Mouse (Mus musculus) ovary, postnatal 36 days (tissue): ENCODE data around the gene Rad51b.

Experiments
- DNase-seq: peaks from one replicate; pipeline ENCODE4 v3.0.0; 2022; ENCODE audit warnings: low spot score, mixed read lengths

Gene Rad51b

DNA sequence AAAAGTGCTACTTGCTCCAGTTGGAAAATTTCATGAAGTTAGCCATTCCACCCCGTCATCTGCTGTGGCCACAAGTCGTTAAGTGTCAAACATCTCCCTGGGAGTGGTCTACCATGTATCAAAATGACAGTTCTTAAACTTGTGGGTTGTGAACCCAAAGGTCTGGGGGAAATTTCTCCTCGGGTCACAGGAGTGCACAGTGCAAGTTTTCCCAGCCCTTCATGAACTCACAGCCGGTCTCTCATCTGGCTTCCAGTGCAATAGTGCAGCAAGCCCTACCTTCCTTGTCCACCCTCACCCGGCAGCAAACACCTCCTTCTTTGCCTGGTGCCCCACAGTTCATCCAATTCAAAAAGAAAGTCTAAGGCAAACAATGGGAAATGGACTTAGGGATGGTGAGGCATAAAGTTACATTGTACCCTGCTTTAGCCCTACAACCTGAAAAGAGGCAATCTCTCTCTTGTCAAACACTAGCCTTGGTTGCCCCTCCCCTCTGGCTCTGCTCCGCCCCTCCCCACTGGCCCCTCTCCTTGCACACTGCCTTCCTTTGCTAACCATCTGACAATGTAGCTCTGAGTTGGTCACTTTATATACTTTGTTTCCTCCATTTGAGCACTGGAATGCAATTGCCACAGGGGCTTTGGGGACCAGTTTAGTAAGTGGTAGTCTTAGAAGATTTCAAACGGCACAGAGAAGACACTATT lies 390.8 kb downstream of the Rad51b start:
- DNase-seq, result no peak

DNA sequence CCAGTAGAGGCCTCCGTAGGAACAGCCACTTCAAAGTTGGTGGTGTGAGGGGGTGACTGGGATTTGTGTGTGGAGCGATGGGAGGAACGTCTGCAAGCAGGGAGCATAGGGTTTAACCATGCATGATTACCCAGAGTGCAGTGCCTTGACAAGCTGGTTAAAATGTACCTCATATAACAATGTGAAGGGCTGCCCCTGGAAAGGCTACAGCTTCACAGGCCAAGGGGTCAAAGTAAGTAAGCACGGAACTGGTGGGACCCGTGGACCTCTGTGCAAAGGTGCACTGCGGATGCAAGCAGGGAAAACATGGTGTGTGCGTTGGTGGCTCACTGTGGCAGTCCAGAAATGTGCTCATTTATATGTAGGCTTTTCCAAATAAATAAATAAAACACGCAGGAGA lies 392.2 kb downstream of the Rad51b start:
- no peak for DNase-seq

DNA sequence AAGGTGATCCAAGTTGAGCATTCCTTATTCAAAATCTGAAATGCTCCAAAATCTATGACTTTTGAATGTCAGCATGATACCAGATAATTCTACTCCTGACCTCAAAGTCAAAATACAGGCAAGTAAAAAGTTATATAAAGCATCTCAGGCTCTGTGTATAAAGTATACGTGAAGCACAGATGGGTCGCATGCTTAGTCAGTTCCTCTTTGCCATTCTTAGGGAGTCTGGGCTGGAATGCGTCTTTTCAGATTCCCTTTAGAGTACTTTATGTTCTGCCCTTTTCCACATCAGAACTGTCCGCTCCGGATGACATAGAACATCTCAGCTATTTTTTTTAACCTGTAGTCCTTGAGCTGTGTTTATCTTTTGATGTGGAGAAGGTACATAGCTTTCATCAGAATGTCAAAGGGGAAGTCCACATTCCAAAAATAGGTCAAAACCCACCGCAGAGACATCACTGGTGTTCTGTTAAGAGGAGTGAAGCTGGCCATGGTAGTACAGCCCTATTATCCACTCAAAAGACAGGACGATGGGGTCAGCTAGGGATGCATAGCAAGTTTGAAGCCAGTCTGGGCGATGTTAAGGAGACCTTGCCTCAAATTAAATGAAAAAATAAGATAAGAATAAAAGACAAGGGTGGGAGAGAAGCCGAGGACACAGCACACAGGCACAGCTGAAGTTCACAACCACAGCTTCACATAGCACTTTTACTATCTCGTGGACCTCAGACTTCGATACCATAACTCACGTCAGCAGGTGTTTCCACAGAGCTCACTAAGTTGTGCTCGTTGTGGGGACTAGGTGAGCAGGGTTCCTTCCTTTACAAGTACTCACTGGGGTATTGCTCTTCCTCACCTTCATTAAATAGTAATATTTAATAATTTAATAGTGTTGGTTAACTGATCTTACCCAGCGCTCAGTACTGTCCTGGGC lies 395.1 kb downstream of the Rad51b start:
- DNase-seq, result no peak

DNA sequence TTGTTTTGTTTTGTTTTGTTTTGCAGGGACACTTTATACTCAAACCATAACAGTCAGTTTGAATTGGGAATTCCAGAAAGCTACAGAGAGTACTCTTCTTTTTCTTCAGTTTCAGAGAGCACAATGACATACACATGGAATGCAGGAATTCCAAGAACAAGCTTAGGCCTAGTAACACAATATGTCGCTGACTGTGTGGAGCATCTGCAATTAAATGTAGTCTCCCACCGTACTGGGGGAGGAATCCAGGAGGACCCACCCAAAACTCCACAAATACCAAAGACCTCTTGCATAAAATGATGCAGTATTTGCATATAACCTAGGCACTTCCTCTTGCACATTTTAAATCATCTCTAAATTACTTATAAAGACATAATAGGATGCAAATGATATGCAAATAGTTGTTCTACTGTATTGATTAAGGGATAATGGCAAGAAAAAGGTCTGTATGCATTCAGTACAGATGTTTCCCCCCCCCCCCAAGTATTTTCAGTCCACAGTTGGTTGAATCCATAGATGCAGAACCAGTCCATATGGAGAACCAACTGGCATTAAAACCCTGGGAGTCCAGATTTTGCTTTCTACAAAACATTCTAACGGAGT lies 398.9 kb downstream of the Rad51b start:
- DNase-seq, result no peak

DNA sequence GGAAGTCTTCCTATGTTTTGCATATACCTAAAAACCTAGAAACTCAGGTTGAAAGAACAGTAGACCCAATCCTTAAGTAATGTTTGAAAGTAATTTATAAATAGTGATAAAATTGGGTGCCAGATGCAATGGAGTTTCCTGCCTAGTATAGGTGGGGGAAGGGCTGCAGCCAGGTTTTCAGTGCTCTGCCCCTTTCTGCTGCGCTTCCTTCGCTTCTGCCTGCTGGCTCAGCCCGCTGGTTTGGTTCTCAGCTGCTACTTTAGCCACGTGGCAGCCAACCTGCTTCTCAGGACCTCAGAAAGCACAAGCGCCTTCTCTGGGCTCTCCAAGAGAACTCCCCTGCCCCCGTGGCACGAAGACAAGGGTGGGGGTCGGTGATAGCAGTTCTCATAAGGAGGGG lies 406.5 kb downstream of the Rad51b start:
- DNase-seq, result no peak

DNA sequence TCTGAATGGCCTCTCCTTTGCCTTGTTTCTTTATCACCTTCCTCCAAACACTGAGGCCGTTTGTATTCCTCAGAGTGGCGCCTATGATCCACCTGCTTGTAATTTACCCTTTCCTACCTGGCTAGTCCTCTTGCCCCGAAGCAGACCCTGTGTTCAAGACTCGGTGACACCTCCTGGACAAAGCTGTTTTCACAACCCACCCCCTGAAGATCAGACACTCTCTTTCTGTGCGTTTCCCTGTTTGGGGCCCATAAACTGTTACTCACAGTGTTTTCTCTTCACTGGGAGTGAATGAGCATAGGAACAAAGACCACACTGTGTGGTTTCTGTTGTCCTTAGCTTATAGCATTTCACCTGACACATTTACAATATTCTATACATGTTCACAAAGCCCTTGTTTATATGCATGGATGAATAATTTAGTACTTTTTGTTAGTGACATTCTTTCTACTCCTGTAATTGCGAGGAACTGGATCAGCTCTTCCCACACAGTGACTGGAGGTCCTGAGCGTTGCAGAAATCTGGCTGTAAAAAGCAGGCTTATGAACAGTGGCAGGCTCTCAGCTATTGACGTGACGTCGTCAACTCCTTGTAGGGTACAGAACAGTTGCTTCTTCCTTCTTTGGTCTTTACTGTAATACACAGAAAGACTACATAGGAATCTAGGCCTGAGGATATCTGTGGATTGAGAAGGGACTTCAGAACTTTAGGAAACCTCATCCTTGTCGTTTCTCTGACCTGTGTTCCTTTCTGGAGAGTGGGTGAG lies 408.6 kb downstream of the Rad51b start:
- no peak for DNase-seq

DNA sequence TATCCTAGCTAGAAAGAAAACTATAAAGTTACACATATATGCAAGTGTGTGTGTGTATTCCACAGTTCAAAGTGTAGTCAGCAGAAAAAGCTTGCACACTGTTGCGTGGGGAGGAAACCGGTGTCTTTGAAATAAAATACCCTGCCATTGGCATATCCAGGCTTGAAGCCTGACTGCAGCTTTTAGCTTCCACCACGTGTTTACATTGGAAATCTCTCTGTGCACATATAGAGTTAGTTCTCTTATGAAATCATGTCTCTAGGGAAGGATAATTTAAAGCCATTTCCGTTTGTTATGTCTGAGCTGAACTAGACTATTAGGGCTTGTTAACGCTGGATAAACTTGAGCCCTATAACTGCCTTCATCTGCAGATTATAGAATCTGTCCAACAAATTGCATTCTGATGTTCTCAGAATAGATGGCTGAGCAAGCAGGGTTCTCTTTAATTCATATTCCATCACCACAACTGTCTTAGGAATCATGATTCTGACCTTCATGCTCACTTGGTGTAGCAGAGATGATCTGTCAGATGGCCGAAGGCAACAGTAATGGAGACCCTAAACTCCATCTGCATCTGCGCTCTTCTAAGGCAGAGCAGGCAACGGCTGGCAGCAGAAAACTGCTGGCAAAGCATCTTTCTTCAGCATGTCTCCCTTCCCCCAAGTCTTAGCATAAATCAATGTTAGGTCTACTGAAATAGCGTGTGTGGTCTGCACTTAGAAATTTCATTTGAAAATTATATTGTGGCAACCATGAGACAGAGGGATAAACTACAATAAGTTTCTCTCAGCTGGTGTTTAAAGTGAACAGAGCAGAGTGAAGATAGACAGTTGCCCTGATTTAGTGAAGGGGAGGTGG lies 410.7 kb downstream of the Rad51b start:
- DNase-seq, result no peak

DNA sequence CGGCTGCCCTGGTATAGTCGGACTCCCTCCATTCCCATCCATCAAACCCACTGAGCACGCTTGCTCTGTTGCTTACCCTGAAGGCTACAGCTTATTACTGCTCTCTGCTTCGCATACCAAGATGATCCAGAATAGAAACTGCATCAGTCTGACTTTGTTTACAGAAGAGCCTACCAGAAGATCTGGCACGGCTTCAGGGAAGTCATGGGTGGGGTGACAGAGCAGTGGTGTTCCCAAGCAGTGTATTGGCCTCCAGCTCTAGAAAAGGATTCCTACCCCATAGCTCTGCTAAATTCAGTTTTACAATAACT lies 411.3 kb downstream of the Rad51b start:
- DNase-seq, result no peak

DNA sequence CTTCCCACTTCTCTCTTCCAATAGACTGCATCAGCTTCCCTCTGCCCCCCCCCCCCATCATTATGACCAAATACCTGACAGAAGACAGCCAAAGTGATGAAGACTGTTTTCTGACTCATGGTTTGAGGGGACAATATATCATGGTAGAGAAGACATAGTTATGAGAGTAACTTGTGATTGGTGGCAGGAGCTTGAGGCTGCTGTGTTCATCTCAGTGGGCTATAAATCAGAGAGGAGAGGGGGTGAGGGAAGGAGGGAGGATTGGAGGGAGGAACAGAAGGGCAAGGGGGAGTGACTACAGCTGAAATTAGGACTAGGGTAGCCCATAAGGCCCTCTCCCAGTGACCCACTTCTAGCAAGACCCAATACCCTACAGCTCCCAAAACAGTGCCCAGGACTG lies 416.2 kb downstream of the Rad51b start:
- DNase-seq, result no peak

DNA sequence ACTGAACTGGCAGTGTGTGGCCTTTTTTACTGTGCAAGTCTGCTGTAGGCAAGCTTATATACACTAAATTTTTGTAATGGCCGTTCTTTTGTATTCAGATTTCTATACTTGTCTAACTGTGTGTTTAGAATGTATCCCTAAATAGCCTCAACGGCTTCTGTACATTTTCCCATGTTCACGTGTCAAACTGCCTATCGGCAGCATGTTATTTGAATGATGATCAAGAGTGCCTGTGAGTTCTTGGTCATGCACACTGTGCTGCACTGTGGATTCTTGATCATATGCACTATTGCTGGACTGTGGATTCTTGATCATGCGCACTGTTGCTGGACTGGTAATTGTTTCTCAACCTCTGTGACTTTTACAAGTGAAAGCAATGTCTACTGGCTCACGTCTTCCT lies 417.4 kb downstream of the Rad51b start:
- DNase-seq, result no peak

DNA sequence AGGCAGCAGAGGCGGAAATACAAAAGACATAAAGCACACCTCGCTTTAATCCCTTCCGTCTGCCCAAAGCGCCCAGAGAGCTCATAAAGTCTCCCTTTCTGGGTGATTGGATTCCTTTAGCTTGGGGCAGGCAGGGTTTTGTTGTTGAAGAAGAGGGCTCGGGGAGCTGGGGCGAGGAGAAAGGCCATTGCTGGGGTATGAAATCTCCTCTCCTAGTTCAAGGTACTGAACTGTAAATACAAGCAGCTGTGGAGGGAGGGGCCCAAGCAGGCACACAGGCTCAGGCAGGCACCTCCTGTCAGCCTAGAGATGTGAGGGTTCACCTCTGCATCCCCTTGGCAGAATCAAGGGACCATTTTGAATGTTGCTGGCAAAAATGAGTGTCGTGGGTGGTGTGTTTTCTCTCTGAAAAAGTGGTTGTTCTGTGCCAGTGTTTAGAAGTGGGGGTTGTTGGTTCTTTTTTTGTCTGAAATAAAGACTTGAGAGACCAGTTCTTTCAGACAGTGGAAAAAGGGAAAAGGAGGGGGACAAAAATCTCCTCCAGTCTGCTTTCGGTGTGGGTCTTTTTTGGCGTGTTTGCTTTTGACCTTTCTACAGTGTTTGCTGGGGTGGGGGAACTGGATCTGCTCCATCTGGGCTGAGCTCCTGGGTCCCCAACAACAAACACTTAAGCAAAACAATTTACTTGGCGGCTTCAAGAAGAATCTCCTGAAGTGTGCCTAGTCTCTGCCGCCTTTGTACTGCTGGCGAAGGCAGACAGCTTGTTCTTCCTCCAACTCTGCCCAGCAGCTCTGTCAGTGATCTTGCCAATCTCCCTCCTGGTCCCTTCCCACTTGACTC lies 418.6 kb downstream of the Rad51b start:
- peak; percentile 27 for DNase-seq

DNA sequence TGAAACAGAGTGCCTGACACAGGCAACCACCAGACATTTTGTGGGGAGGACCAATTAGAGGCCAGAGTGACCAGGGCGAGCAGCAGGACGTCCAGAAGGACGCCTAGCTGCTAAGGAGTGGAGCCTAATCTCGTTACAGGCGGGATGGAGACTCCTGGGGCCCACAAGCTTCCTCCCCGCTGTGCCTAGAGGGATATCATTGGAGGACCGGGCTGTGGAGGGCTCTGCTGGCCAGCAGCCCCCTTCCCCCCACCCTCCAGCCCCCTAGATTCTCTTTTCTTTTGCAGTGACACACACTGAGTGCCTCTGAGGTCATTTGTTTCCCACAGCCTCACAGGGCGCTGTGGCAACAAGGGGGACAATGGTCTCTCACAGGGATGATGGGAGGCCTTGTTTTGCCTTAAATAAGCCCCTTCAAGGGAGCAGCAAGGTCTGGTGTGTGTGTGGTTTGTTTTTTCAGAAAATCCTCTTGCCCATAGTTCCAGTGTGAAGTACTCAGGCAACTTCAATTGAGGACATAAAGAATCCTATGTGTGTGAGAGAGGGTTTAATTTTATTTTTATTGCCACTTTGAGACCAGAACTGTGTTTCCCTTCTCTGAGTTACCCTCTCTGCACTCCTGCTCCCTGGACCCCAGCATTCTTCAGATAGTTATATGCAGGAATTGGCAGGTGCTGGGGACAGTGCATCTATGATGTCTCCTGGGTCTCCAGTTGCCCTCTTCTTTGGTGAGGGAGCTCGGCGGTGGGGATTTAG lies 422.2 kb downstream of the Rad51b start:
- no peak for DNase-seq

DNA sequence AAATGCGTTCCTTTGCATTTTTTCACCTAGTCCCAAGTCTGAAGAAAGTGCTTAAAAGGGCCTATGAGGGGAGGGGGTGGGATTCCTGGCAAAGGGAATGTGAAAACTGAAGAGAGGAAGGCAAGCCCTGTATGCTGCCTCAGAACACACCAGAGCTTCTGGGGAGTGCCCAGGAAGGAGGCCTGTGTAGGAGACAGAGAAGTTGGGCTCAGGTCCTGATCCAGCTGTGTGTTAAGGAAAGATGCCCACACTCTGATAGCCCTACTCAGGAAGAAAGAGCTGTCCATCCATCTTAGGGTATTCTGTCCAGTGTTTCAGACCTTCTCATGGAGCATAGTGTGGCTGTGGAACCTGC lies 422.7 kb downstream of the Rad51b start:
- DNase-seq, result no peak

DNA sequence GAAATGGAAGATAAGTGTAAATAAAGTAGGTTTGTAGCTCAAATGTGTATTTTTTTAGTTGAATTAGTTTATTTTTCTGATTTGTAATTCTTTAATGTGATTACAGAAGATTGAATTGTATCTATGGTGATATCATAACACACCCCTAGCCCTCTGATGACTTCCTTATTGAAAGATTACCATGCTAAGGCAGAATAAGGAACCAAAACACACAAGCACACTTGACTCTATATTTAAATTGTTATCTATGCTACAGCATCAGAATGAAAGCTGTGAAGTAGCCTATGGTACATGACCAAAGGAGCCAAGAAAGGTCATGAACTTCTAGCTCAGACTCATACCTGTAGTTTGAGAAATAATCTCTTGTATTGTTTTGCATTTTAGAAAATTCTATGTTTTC lies 427.8 kb downstream of the Rad51b start:
- DNase-seq, result no peak

DNA sequence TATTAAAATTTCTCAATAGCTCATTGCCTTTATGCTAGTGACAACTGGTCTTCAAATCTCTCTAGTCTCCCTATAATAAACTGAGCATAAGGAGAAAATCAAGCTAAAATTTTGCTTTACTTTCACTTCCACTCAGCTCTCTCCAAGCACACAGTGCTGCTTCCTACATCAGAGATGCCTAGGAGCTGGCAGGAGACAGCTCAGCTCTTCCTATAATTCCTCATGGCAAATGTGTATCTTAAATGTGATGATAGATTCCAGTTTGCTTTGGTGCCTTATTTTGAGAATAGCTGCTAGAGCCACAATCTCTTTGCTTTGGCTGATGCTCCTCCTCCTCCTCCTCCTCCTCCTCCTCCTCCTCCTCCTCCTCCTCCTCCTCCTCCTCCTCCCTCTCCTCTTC lies 428.6 kb downstream of the Rad51b start:
- DNase-seq, result no peak

DNA sequence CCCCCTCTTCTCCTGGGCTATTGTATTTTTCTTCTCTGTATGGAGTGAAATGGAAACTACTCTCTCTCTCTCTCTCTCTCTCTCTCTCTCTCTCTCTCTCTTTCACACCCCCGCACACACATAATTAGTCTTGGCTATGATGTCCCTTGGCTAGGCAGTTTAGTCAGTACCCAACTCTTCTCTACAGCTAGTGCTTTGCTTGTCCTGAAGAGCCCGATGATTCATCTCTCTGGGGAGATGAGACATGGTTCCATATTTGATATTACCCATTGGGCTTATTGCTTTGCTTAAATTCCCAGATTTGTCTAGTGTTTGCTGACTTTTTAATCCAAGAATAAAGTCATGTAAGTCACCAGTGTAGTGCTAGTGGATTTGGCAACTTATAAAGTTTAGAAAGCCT lies 429.0 kb downstream of the Rad51b start:
- DNase-seq, result no peak

DNA sequence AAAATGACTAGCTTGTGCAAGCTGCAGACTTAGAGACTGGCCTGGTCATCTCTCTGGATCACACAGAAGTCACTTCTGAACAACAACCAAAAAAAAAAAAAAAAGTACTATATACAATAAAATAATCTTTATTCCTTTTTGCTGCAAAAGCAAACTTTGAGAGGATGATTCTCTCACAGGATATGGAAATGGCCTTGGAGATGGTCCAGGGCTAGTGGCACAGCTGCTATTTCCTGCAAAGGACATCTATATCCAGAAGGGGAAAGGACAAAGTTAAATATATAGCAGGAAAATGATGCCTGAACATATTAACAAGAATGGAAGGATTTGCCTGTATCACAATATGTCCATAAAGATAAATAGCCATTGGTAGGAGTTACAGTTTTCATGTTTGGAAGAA lies 429.9 kb downstream of the Rad51b start:
- DNase-seq, result no peak

DNA sequence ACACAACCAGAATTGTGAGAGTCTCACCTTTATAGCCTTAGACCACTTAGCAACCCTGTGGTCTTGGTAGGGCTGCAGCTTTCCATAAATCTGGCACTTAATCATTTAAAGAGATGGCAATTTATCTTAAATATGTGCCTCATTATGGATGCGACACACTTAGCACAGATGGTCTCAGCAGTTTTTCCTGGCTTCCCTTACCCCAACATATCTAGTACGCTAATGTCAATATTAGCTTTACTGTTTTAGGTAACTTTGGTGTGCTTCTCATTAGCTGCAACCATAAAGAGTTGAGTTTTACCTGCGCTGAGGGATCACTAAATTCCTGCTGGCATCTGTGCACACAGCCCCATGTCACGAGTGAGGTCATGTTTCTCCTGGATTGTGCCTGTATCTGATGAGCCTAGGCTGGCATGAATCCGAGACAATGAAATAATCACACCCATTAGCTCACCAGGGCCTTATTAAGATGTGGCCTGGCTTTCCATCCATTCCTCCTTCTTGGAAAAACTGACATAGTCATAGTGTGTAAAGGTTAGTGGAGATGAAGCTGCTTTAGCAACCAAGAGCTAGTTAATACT lies 432.9 kb downstream of the Rad51b start:
- no peak for DNase-seq

DNA sequence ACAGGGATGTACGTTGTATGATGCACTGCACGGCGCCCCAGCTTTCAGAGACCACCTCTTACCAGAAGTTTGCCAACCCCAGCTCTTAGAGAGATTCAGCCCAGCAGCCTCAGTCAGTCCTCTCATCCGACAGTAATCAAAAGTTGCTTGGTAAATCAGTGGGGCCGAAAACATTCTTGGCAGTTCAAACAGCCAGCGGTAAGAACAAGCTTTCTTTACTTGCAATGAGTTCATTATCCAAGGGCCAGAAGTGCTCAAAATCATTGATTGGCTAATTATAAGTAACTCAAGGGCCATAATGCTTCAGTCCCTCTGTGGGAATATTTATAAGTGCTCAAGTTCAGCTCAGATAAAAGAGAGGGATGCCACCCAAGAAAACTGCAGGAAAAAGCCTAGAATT lies 434.8 kb downstream of the Rad51b start:
- no peak for DNase-seq
